Mouse (Mus musculus): ENCODE data around the gene Gm3336. TPM values are rescaled to one million over a fixed set of nuclear protein-coding genes. Genes with fewer than 3 reads are reported as not detected.
A peak's percentile ranks its signal among the peaks of the same experiment; 100 is the strongest.

Gm3336 gene
- polyA plus RNA-seq, 1 experiment from 2014 or later: 0.88 TPM

- H3K4me3 ChIP-seq (ENCODE audit: low read depth, low read length): no peak overlapping the region
- 54% methylated on average over 2 of the region's 2 CpGs for WGBS
- H3K9ac ChIP-seq (ENCODE audit: low read length): no peak overlapping the region
- H3K27ac ChIP-seq (ENCODE audit: low read depth): no peak overlapping the region
- DNase-seq (ENCODE audit: low spot score): no peak
- no peaks in the 10 kb centered on the region for H3K36me3 ChIP-seq (ENCODE audit: control insufficient read depth, insufficient read depth, low read length)
- no peak for ATAC-seq (replicated peaks; ENCODE audit: low FRiP score, low TSS enrichment, low read depth)
- no peak overlapping the region for H3K4me2 ChIP-seq (ENCODE audit: low read length)
- H3K9me3 ChIP-seq (ENCODE audit: control insufficient read depth, low read length): no peaks in the 10 kb centered on the region
- no peaks in the 10 kb centered on the region for H3K4me1 ChIP-seq (replicated peaks; ENCODE audit: control insufficient read depth, insufficient read depth, low read length)
- no peaks in the 10 kb centered on the region for H3K27me3 ChIP-seq (replicated peaks; ENCODE audit: control insufficient read depth, insufficient read depth, low read length)
Measured at GRCm38 (mm10) chr8:70715086-70715485, 3.3 kb upstream of the Gm3336 start.

- no peak for DNase-seq (ENCODE audit: low spot score)
Measured at GRCm38 (mm10) chr8:70716521-70717400, 1.6 kb upstream of the Gm3336 start.

GRCm38 (mm10) chr8:70719796-70720270 is 1.5 kb downstream of the Gm3336 start:
- Histone ChIP-seq H3K4me2 (ENCODE audit: low read length) (no peak overlapping the region), H3K9me3 (ENCODE audit: control insufficient read depth, low read length) (no peaks in the 10 kb centered on the region), H3K9ac (ENCODE audit: low read length) (no peak overlapping the region), H3K27ac (ENCODE audit: low read depth) (no peak overlapping the region), H3K4me1 (replicated peaks; ENCODE audit: control insufficient read depth, insufficient read depth, low read length) (no peaks in the 10 kb centered on the region), H3K4me3 (ENCODE audit: low read depth, low read length) (no peak overlapping the region), H3K27me3 (replicated peaks; ENCODE audit: control insufficient read depth, insufficient read depth, low read length) (no peaks in the 10 kb centered on the region), H3K36me3 (ENCODE audit: control insufficient read depth, insufficient read depth, low read length) (no peaks in the 10 kb centered on the region)
- DNase-seq (ENCODE audit: low spot score): no peak
- ATAC-seq (replicated peaks; ENCODE audit: low FRiP score, low TSS enrichment, low read depth): no peak
- 52% methylated on average over 9 of the region's 9 CpGs for WGBS

More at GRCm38 (mm10) chr8:70716521-70717400, 1.6 kb upstream of the Gm3336 start:
- Histone ChIP-seq H3K27me3 (replicated peaks; ENCODE audit: control insufficient read depth, insufficient read depth, low read length) (no peaks in the 10 kb centered on the region), H3K36me3 (ENCODE audit: control insufficient read depth, insufficient read depth, low read length) (no peaks in the 10 kb centered on the region), H3K9me3 (ENCODE audit: control insufficient read depth, low read length) (no peaks in the 10 kb centered on the region), H3K4me2 (ENCODE audit: low read length) (no peak overlapping the region), H3K4me1 (replicated peaks; ENCODE audit: control insufficient read depth, insufficient read depth, low read length) (no peaks in the 10 kb centered on the region), H3K9ac (ENCODE audit: low read length) (no peak overlapping the region), H3K27ac (ENCODE audit: low read depth) (no peak overlapping the region), H3K4me3 (ENCODE audit: low read depth, low read length) (no peak overlapping the region)
- ATAC-seq (replicated peaks; ENCODE audit: low FRiP score, low TSS enrichment, low read depth): no peak
- WGBS: 83% methylated on average over 40 of the region's 40 CpGs

GRCm38 (mm10) chr8:70720739-70721138 is 2.4 kb downstream of the Gm3336 start:
- Histone ChIP-seq H3K4me1 (replicated peaks; ENCODE audit: control insufficient read depth, insufficient read depth, low read length) (no peaks in the 10 kb centered on the region), H3K36me3 (ENCODE audit: control insufficient read depth, insufficient read depth, low read length) (no peaks in the 10 kb centered on the region), H3K4me3 (ENCODE audit: low read depth, low read length) (no peak overlapping the region), H3K4me2 (ENCODE audit: low read length) (no peak overlapping the region), H3K27ac (ENCODE audit: low read depth) (no peak overlapping the region), H3K27me3 (replicated peaks; ENCODE audit: control insufficient read depth, insufficient read depth, low read length) (no peaks in the 10 kb centered on the region), H3K9ac (ENCODE audit: low read length) (no peak overlapping the region), H3K9me3 (ENCODE audit: control insufficient read depth, low read length) (no peaks in the 10 kb centered on the region)
- 6% methylated on average over 3 of the region's 3 CpGs for whole genome bisulfite sequencing
- DNase-seq (ENCODE audit: low spot score) (peak; percentile 95), ATAC-seq (replicated peaks; ENCODE audit: low FRiP score, low TSS enrichment, low read depth) (peak; percentile 44)

GRCm38 (mm10) chr8:70721601-70722000 is 3.3 kb downstream of the Gm3336 start:
- no peak for ATAC-seq (replicated peaks; ENCODE audit: low FRiP score, low TSS enrichment, low read depth)

GRCm38 (mm10) chr8:70723486-70724210 is 5.3 kb downstream of the Gm3336 start, which contains the start of gene Pde4c:
Gene Pde4c (plus strand): TSS chr8:70723720.
- H3K9ac ChIP-seq (ENCODE audit: low read length): no peak within 1 kb of the TSS
- no peak for ATAC-seq (replicated peaks; ENCODE audit: low FRiP score, low TSS enrichment, low read depth)
- WGBS: 52% methylated on average over 7 of the region's 7 CpGs

More at GRCm38 (mm10) chr8:70721601-70722000, 3.3 kb downstream of the Gm3336 start:
- no peaks in the 10 kb centered on the region for H3K36me3 ChIP-seq (ENCODE audit: control insufficient read depth, insufficient read depth, low read length)
- no peak overlapping the region for H3K9ac ChIP-seq (ENCODE audit: low read length)
- 0 out of 2 replicates have a peak, but pooled peaks cover 4% of the 10 kb centered on the region for H3K27me3 ChIP-seq (replicated peaks; ENCODE audit: control insufficient read depth, insufficient read depth, low read length)
- H3K9me3 ChIP-seq (ENCODE audit: control insufficient read depth, low read length): no peaks in the 10 kb centered on the region
- no peak overlapping the region for H3K4me3 ChIP-seq (ENCODE audit: low read depth, low read length)
- DNase-seq (ENCODE audit: low spot score): no peak
- no peaks in the 10 kb centered on the region for H3K4me1 ChIP-seq (replicated peaks; ENCODE audit: control insufficient read depth, insufficient read depth, low read length)
- no peak overlapping the region for H3K4me2 ChIP-seq (ENCODE audit: low read length)
- 83% methylated on average over 8 of the region's 8 CpGs for WGBS
- no peak overlapping the region for H3K27ac ChIP-seq (ENCODE audit: low read depth)

GRCm38 (mm10) chr8:70724216-70724615 is 5.9 kb downstream of the Gm3336 start:
- Histone ChIP-seq H3K27ac (ENCODE audit: low read depth) (no peak overlapping the region), H3K27me3 (replicated peaks; ENCODE audit: control insufficient read depth, insufficient read depth, low read length) (peaks cover 14% of the 10 kb centered on the region), H3K4me3 (ENCODE audit: low read depth, low read length) (no peak overlapping the region), H3K9ac (ENCODE audit: low read length) (no peak overlapping the region), H3K4me2 (ENCODE audit: low read length) (no peak overlapping the region), H3K4me1 (replicated peaks; ENCODE audit: control insufficient read depth, insufficient read depth, low read length) (no peaks in the 10 kb centered on the region), H3K36me3 (ENCODE audit: control insufficient read depth, insufficient read depth, low read length) (no peaks in the 10 kb centered on the region), H3K9me3 (ENCODE audit: control insufficient read depth, low read length) (no peaks in the 10 kb centered on the region)
- no peak for ATAC-seq (replicated peaks; ENCODE audit: low FRiP score, low TSS enrichment, low read depth)
- DNase-seq (ENCODE audit: low spot score): no peak
- 77% methylated on average over 12 of the region's 12 CpGs for WGBS

More at GRCm38 (mm10) chr8:70723486-70724210, 5.3 kb downstream of the Gm3336 start, which contains the start of gene Pde4c:
- Histone ChIP-seq H3K27ac (ENCODE audit: low read depth) (no peak within 1 kb of the TSS), H3K9me3 (ENCODE audit: control insufficient read depth, low read length) (no peaks in the 10 kb centered on the region), H3K27me3 (replicated peaks; ENCODE audit: control insufficient read depth, insufficient read depth, low read length) (peaks cover 9% of the 10 kb centered on the region), H3K36me3 (ENCODE audit: control insufficient read depth, insufficient read depth, low read length) (no peaks in the 10 kb centered on the region), H3K4me1 (replicated peaks; ENCODE audit: control insufficient read depth, insufficient read depth, low read length) (no peaks in the 10 kb centered on the region), H3K4me2 (ENCODE audit: low read length) (no peak within 1 kb of the TSS), H3K4me3 (ENCODE audit: low read depth, low read length) (no peak within 1 kb of the TSS)
- DNase-seq (ENCODE audit: low spot score): no peak

GRCm38 (mm10) chr8:70725792-70726447 is 7.6 kb downstream of the Gm3336 start:
- Histone ChIP-seq H3K27ac (ENCODE audit: low read depth) (no peak overlapping the region), H3K4me2 (ENCODE audit: low read length) (no peak overlapping the region), H3K27me3 (replicated peaks; ENCODE audit: control insufficient read depth, insufficient read depth, low read length) (peaks cover 24% of the 10 kb centered on the region), H3K36me3 (ENCODE audit: control insufficient read depth, insufficient read depth, low read length) (no peaks in the 10 kb centered on the region), H3K9me3 (ENCODE audit: control insufficient read depth, low read length) (no peaks in the 10 kb centered on the region), H3K4me3 (ENCODE audit: low read depth, low read length) (no peak overlapping the region), H3K9ac (ENCODE audit: low read length) (no peak overlapping the region), H3K4me1 (replicated peaks; ENCODE audit: control insufficient read depth, insufficient read depth, low read length) (0 out of 2 replicates have a peak, but pooled peaks cover 6% of the 10 kb centered on the region)
- DNase-seq (ENCODE audit: low spot score) (peak; percentile 75), ATAC-seq (replicated peaks; ENCODE audit: low FRiP score, low TSS enrichment, low read depth) (no peak)
- WGBS: 26% methylated on average over 14 of the region's 14 CpGs
